Mouse (Mus musculus) ovary, postnatal 14 days (tissue): ENCODE data around the gene Nudt1.

ENCODE experiments used
- DNase-seq: peaks from one replicate; pipeline ENCODE4 v3.0.0; 2022; ENCODE audit warnings: low spot score

Nudt1 gene

GRCm38 (mm10) chr5:140382688-140383087 lies 61.2 kb downstream of the Nudt1 start:
- DNase-seq: no peak

DNA sequence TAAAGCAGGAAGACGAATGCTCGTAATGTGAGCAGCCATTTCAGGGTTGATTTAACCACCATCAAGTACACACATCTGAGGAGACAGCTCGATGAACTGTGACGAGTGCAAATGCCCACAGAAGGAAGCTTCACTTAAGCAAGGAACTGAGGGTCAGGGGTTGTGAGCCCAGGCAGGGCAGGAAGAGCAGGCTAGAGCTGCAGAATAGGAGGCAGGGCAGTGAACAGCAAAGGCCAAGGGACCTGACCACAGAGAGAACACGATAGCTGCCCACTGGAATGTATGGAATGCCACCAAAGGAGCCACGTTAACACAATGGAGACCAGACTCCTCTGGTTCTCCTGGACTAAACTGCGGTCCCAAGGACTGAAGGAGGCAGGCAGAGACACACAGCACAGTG lies 62.1 kb downstream of the Nudt1 start:
- DNase-seq: no peak

- DNase-seq: no peak
Measured at GRCm38 (mm10) chr5:140384462-140384861, 63.0 kb downstream of the Nudt1 start.

DNA sequence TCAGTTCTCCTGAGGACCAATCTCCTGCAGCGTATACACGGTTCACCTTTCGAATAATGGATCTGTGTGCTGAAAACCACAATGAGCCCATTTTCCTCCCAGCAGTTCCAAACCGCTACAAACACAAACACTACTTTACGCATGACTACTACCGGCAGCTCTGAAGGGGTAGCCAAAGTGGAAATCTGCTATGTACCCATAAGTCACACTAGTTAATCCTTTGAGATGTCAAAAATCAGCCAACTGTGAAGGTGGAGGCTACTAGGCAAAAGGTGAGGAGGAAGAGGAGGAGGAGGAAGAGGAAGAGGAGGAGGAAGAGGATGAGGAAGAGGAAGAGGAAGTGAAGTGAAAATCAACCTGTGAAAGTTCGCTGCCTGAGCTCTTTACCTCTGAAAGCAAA lies 65.8 kb downstream of the Nudt1 start:
- no peak for DNase-seq
